Mouse (Mus musculus) neural tube, embryonic 14.5 days (tissue): ENCODE data around the gene Irf3. TPM values are rescaled to one million over a fixed set of nuclear protein-coding genes. Genes with fewer than 3 reads are reported as not detected.
A peak's percentile ranks its signal among the peaks of the same experiment; 100 is the strongest.

Experiments used
- ATAC-seq: fragments of 200-750 bp; cut with Nextera tagmentation; 2 replicates; pipeline ENCODE4 v1.8.0; 2017; ENCODE audit warnings: low read depth, mild to moderate bottlenecking, moderate TSS enrichment, moderate library complexity
- H3K27ac ChIP-seq: fragments of 300-500 bp; sonication (generic); 2 replicates; pipeline ENCODE4 v1.5.1; 2014; ENCODE audit warnings: low read depth, mild to moderate bottlenecking, control low read depth, low read length, moderate library complexity, mixed read lengths
- H3K27me3 ChIP-seq: fragments of 300-500 bp; sonication (generic); 2 replicates; pipeline ENCODE4 v1.6.1; 2014; ENCODE audit warnings: low read length; ENCODE audit not compliant: control insufficient read depth, insufficient read depth
- H3K36me3 ChIP-seq: fragments of 300-500 bp; sonication (generic); 2 replicates; pipeline ENCODE4 v1.6.1; 2014; ENCODE audit warnings: low read length, mixed read lengths; ENCODE audit not compliant: control insufficient read depth, insufficient read depth
- H3K4me1 ChIP-seq: fragments of 300-500 bp; sonication (generic); 2 replicates; pipeline ENCODE4 v1.6.1; 2014; ENCODE audit warnings: low read length; ENCODE audit not compliant: control insufficient read depth, insufficient read depth
- H3K4me2 ChIP-seq: fragments of 300-500 bp; sonication (generic); 2 replicates; pipeline ENCODE4 v1.6.1; 2014; ENCODE audit warnings: mild to moderate bottlenecking, low read depth, low read length, control low read depth
- H3K4me3 ChIP-seq: fragments of 300-500 bp; sonication (generic); 2 replicates; pipeline ENCODE4 v1.5.1; 2014; ENCODE audit warnings: low read depth, low read length, control low read depth, mixed read lengths
- H3K9ac ChIP-seq: fragments of 300-500 bp; sonication (generic); replicated peaks from 2 replicates; pipeline ENCODE4 v1.6.1; 2014; ENCODE audit warnings: low read depth, mild to moderate bottlenecking, control low read depth, low read length, mixed read lengths
- H3K9me3 ChIP-seq: fragments of 300-500 bp; sonication (generic); 2 replicates; pipeline ENCODE4 v1.6.1; 2016; ENCODE audit warnings: low read length; ENCODE audit not compliant: control insufficient read depth
- WGBS: fragments of 180-500 bp; shearing (Covaris S2); extraction: QIAGEN DNeasy Blood & Tissue Kit; methylation state at CpG from one replicate; pipeline ENCODE4 v1.1.7; 2014; 5-methylcytosine and 5-hydroxymethylcytosine counted together
- polyA plus RNA-seq: library from polyadenylated mRNA; unstranded; fragments of >200 nt; fragmentation: Nextera tagmentation; extraction: Ambion mirVana; gene quantifications from 2 replicates; pipeline ENCODE4 v1.2.1, GENCODE M21; 2014

Irf3 gene
- polyA plus RNA-seq, 1 experiment from 2014 or later, result 53.8 TPM

- no peak overlapping the region for H3K27ac ChIP-seq
These were observed 40.1 kb upstream of the Irf3 start for GRCm38 (mm10) chr7:44957183-44957835.

GRCm38 (mm10) chr7:44958208-44958607 lies 39.2 kb upstream of the Irf3 start:
- WGBS, result 56% methylated on average over 7 of the region's 7 CpGs

More at GRCm38 (mm10) chr7:44957183-44957835, 40.1 kb upstream of the Irf3 start:
- Histone ChIP-seq H3K4me3 (no peak overlapping the region), H3K36me3 (peaks cover 23% of the 10 kb centered on the region), H3K4me1 (0 out of 2 replicates have a peak, but pooled peaks cover 4% of the 10 kb centered on the region), H3K9ac (0 out of 2 replicates have a peak overlapping the region, but pooled peaks have one; percentile 7), H3K9me3 (no peaks in the 10 kb centered on the region), H3K27me3 (peaks cover 2% of the 10 kb centered on the region), H3K4me2 (no peak overlapping the region)
- no peak; the same call in 1 of the 2 replicates for ATAC-seq
- WGBS, result 70% methylated on average over 20 of the region's 20 CpGs

GRCm38 (mm10) chr7:44959281-44959680 lies 38.2 kb upstream of the Irf3 start:
- Histone ChIP-seq H3K4me3 (no peak overlapping the region), H3K9me3 (no peaks in the 10 kb centered on the region), H3K27ac (no peak overlapping the region), H3K27me3 (no peaks in the 10 kb centered on the region), H3K4me2 (no peak overlapping the region), H3K4me1 (0 out of 2 replicates have a peak, but pooled peaks cover 2% of the 10 kb centered on the region), H3K9ac (no peak overlapping the region), H3K36me3 (peaks cover 32% of the 10 kb centered on the region)
- 93% methylated on average over 8 of the region's 8 CpGs for WGBS
- no peak for ATAC-seq

More at GRCm38 (mm10) chr7:44958208-44958607, 39.2 kb upstream of the Irf3 start:
- Histone ChIP-seq H3K4me1 (0 out of 2 replicates have a peak, but pooled peaks cover 2% of the 10 kb centered on the region), H3K36me3 (peaks cover 28% of the 10 kb centered on the region), H3K4me2 (no peak overlapping the region), H3K4me3 (no peak overlapping the region), H3K27me3 (no peaks in the 10 kb centered on the region), H3K27ac (no peak overlapping the region), H3K9ac (no peak overlapping the region), H3K9me3 (no peaks in the 10 kb centered on the region)
- ATAC-seq, result no peak

GRCm38 (mm10) chr7:44959874-44960511 lies 37.5 kb upstream of the Irf3 start:
- H3K9me3 ChIP-seq, result no peaks in the 10 kb centered on the region
- no peak overlapping the region for H3K4me2 ChIP-seq
- no peak for ATAC-seq
- WGBS, result 92% methylated on average over 10 of the region's 10 CpGs
- no peak overlapping the region for H3K27ac ChIP-seq
- peaks cover 32% of the 10 kb centered on the region for H3K36me3 ChIP-seq
- H3K4me1 ChIP-seq, result 0 out of 2 replicates have a peak, but pooled peaks cover 2% of the 10 kb centered on the region
- H3K27me3 ChIP-seq, result no peaks in the 10 kb centered on the region
- no peak overlapping the region for H3K4me3 ChIP-seq
- no peak overlapping the region for H3K9ac ChIP-seq

- Histone ChIP-seq H3K4me2 (no peak overlapping the region), H3K27ac (no peak overlapping the region), H3K9me3 (no peaks in the 10 kb centered on the region), H3K27me3 (no peaks in the 10 kb centered on the region), H3K36me3 (peaks cover 32% of the 10 kb centered on the region), H3K9ac (no peak overlapping the region), H3K4me1 (0 out of 2 replicates have a peak, but pooled peaks cover 2% of the 10 kb centered on the region), H3K4me3 (no peak overlapping the region)
- ATAC-seq, result no peak
- WGBS, result 92% methylated on average over 13 of the region's 13 CpGs
These were observed 36.9 kb upstream of the Irf3 start for GRCm38 (mm10) chr7:44960512-44960910.

- no peak overlapping the region for H3K4me2 ChIP-seq
- WGBS, result 85% methylated on average over 8 of the region's 8 CpGs
- ATAC-seq, result no peak
- peaks cover 39% of the 10 kb centered on the region for H3K36me3 ChIP-seq
- no peak overlapping the region for H3K9ac ChIP-seq
- H3K27ac ChIP-seq, result no peak overlapping the region
- H3K4me3 ChIP-seq, result no peak overlapping the region
- H3K4me1 ChIP-seq, result no peaks in the 10 kb centered on the region
- H3K9me3 ChIP-seq, result no peaks in the 10 kb centered on the region
- H3K27me3 ChIP-seq, result no peaks in the 10 kb centered on the region
These were observed 35.1 kb upstream of the Irf3 start for GRCm38 (mm10) chr7:44962337-44962736.

- H3K27me3 ChIP-seq, result no peaks in the 10 kb centered on the region
- H3K4me2 ChIP-seq, result no peak overlapping the region
- ATAC-seq, result no peak
- WGBS, result 95% methylated on average over 5 of the region's 5 CpGs
- no peaks in the 10 kb centered on the region for H3K9me3 ChIP-seq
- no peak overlapping the region for H3K27ac ChIP-seq
- no peak overlapping the region for H3K4me3 ChIP-seq
- H3K4me1 ChIP-seq, result no peaks in the 10 kb centered on the region
- H3K9ac ChIP-seq, result no peak overlapping the region
- peaks cover 39% of the 10 kb centered on the region for H3K36me3 ChIP-seq
These were observed 34.6 kb upstream of the Irf3 start for GRCm38 (mm10) chr7:44962831-44963230.

- H3K9me3 ChIP-seq, result no peaks in the 10 kb centered on the region
- H3K27ac ChIP-seq, result no peak overlapping the region
- H3K27me3 ChIP-seq, result no peaks in the 10 kb centered on the region
- H3K36me3 ChIP-seq, result peaks cover 31% of the 10 kb centered on the region
- no peak overlapping the region for H3K4me2 ChIP-seq
- H3K4me3 ChIP-seq, result no peak overlapping the region
- WGBS, result 97% methylated on average over 13 of the region's 13 CpGs
- H3K4me1 ChIP-seq, result no peaks in the 10 kb centered on the region
- H3K9ac ChIP-seq, result no peak overlapping the region
- no peak for ATAC-seq
These were observed 32.5 kb upstream of the Irf3 start for GRCm38 (mm10) chr7:44964990-44965389.

GRCm38 (mm10) chr7:44965975-44966374 lies 31.5 kb upstream of the Irf3 start:
- 83% methylated on average over 7 of the region's 7 CpGs for WGBS
- H3K36me3 ChIP-seq, result peaks cover 26% of the 10 kb centered on the region
- H3K9ac ChIP-seq, result no peak overlapping the region
- no peaks in the 10 kb centered on the region for H3K27me3 ChIP-seq
- no peak overlapping the region for H3K4me3 ChIP-seq
- H3K4me2 ChIP-seq, result no peak overlapping the region
- H3K4me1 ChIP-seq, result peaks cover 2% of the 10 kb centered on the region; the same call in 1 of the 2 replicates
- no peak for ATAC-seq
- H3K27ac ChIP-seq, result no peak overlapping the region
- no peaks in the 10 kb centered on the region for H3K9me3 ChIP-seq
